Mouse (Mus musculus) heart, embryonic 13.5 days (tissue): Measurements from ENCODE around the gene 1700029H14Rik. TPM values are rescaled to one million over a fixed set of nuclear protein-coding genes. Genes with fewer than 3 reads are reported as not detected.

Source experiments
- ATAC-seq: fragments of 200-750 bp; cut with Nextera tagmentation; 2 replicates; pipeline ENCODE4 v1.8.0; 2017; ENCODE audit warnings: moderate TSS enrichment; ENCODE audit not compliant: insufficient number of reproducible peaks, low FRiP score, low TSS enrichment; ENCODE audit errors: extremely low read depth
- H3K27ac ChIP-seq: fragments of 300-500 bp; sonication (generic); replicated peaks from 2 replicates; pipeline ENCODE4 v1.5.1; 2015; ENCODE audit warnings: moderate library complexity, mild to moderate bottlenecking, inconsistent platforms
- H3K27me3 ChIP-seq: fragments of 300-500 bp; sonication (generic); replicated peaks from 2 replicates; pipeline ENCODE4 v1.6.1; 2015; ENCODE audit warnings: mild to moderate bottlenecking, inconsistent platforms
- H3K36me3 ChIP-seq: fragments of 300-500 bp; sonication (generic); 2 replicates; pipeline ENCODE4 v1.6.1; 2015; ENCODE audit warnings: mild to moderate bottlenecking, inconsistent platforms
- H3K4me1 ChIP-seq: fragments of 300-500 bp; sonication (generic); 2 replicates; pipeline ENCODE4 v1.6.1; 2015; ENCODE audit warnings: inconsistent platforms
- H3K4me2 ChIP-seq: fragments of 300-500 bp; sonication (generic); 2 replicates; pipeline ENCODE4 v1.6.1; 2015; ENCODE audit warnings: inconsistent platforms, mild to moderate bottlenecking, moderate library complexity
- H3K4me3 ChIP-seq: fragments of 300-500 bp; sonication (generic); 2 replicates; pipeline ENCODE4 v1.5.1; 2015; ENCODE audit warnings: moderate library complexity, mild to moderate bottlenecking, inconsistent platforms
- H3K9ac ChIP-seq: fragments of 300-500 bp; sonication (generic); 2 replicates; pipeline ENCODE4 v1.6.1; 2015; ENCODE audit warnings: inconsistent platforms, mild to moderate bottlenecking, moderate library complexity
- H3K9me3 ChIP-seq: fragments of 300-500 bp; sonication (generic); 2 replicates; pipeline ENCODE4 v1.6.1; 2016; ENCODE audit warnings: inconsistent platforms
- WGBS: fragments of 180-500 bp; shearing (Covaris S2); methylation state at CpG from one replicate; pipeline ENCODE4 v1.1.7; 2015; ENCODE audit warnings: mixed read lengths; 5-methylcytosine and 5-hydroxymethylcytosine counted together
- polyA plus RNA-seq: library from polyadenylated mRNA; unstranded; fragments of >200 nt; fragmentation: Nextera tagmentation; extraction: Ambion mirVana; gene quantifications from 2 replicates; pipeline ENCODE4 v1.2.1, GENCODE M21; 2015

1700029H14Rik gene
- polyA plus RNA-seq, 1 experiment from 2014 or later, result not detected

- Histone ChIP-seq H3K4me1 (peaks cover 5% of the 10 kb centered on the region), H3K36me3 (no peaks in the 10 kb centered on the region), H3K9me3 (peaks cover 6% of the 10 kb centered on the region), H3K27me3 (0 out of 2 replicates have a peak, but pooled peaks cover 4% of the 10 kb centered on the region), H3K27ac (no peak overlapping the region), H3K4me2 (no peak overlapping the region), H3K4me3 (no peak overlapping the region), H3K9ac (no peak overlapping the region)
- no peak for ATAC-seq
- WGBS, result 64% methylated on average over 5 of the region's 5 CpGs
Observed at GRCm38 (mm10) chr8:13541526-13541925, 20.7 kb downstream of the 1700029H14Rik start.

GRCm38 (mm10) chr8:13540122-13540521 lies 22.1 kb downstream of the 1700029H14Rik start:
- Histone ChIP-seq H3K9ac (no peak overlapping the region), H3K36me3 (no peaks in the 10 kb centered on the region), H3K9me3 (peaks cover 4% of the 10 kb centered on the region), H3K4me2 (no peak overlapping the region), H3K4me1 (peaks cover 5% of the 10 kb centered on the region), H3K27me3 (0 out of 2 replicates have a peak, but pooled peaks cover 4% of the 10 kb centered on the region), H3K4me3 (no peak overlapping the region), H3K27ac (no peak overlapping the region)
- no peak for ATAC-seq
- WGBS, result 73% methylated on average over 5 of the region's 5 CpGs

GRCm38 (mm10) chr8:13538821-13539220 lies 23.4 kb downstream of the 1700029H14Rik start:
- Histone ChIP-seq H3K27ac (no peak overlapping the region), H3K9ac (no peak overlapping the region), H3K4me2 (no peak overlapping the region), H3K36me3 (no peaks in the 10 kb centered on the region), H3K9me3 (no peaks in the 10 kb centered on the region), H3K4me3 (no peak overlapping the region), H3K27me3 (0 out of 2 replicates have a peak, but pooled peaks cover 7% of the 10 kb centered on the region), H3K4me1 (peaks cover 5% of the 10 kb centered on the region)
- 59% methylated on average over 6 of the region's 6 CpGs for whole genome bisulfite sequencing
- no peak for ATAC-seq

GRCm38 (mm10) chr8:13537102-13537501 lies 25.2 kb downstream of the 1700029H14Rik start:
- Histone ChIP-seq H3K9me3 (no peaks in the 10 kb centered on the region), H3K36me3 (no peaks in the 10 kb centered on the region), H3K4me2 (no peak overlapping the region), H3K27me3 (0 out of 2 replicates have a peak, but pooled peaks cover 15% of the 10 kb centered on the region), H3K4me1 (peaks cover 10% of the 10 kb centered on the region), H3K9ac (no peak overlapping the region), H3K27ac (no peak overlapping the region), H3K4me3 (no peak overlapping the region)
- 60% methylated on average over 2 of the region's 2 CpGs for WGBS
- ATAC-seq, result no peak

GRCm38 (mm10) chr8:13533123-13533522 lies 29.1 kb downstream of the 1700029H14Rik start:
- H3K9ac ChIP-seq, result no peak overlapping the region
- no peak overlapping the region for H3K4me3 ChIP-seq
- WGBS, result 81% methylated on average over 8 of the region's 8 CpGs
- peaks cover 14% of the 10 kb centered on the region; the same call in 1 of the 2 replicates for H3K27me3 ChIP-seq
- no peak overlapping the region for H3K4me2 ChIP-seq
- no peak for ATAC-seq
- H3K36me3 ChIP-seq, result no peaks in the 10 kb centered on the region
- no peak overlapping the region for H3K27ac ChIP-seq
- H3K4me1 ChIP-seq, result peaks cover 39% of the 10 kb centered on the region
- no peaks in the 10 kb centered on the region for H3K9me3 ChIP-seq

- WGBS, result 38% methylated on average over 9 of the region's 9 CpGs
- Histone ChIP-seq H3K9ac (no peak overlapping the region), H3K4me1 (peaks cover 39% of the 10 kb centered on the region), H3K4me3 (no peak overlapping the region), H3K4me2 (peak overlapping the region; percentile 10), H3K9me3 (peaks cover 11% of the 10 kb centered on the region; the same call in 1 of the 2 replicates), H3K36me3 (no peaks in the 10 kb centered on the region), H3K27ac (peak overlapping the region; percentile 65), H3K27me3 (peaks cover 17% of the 10 kb centered on the region; the same call in 1 of the 2 replicates)
- ATAC-seq, result no peak
Observed at GRCm38 (mm10) chr8:13531602-13532171, 30.6 kb downstream of the 1700029H14Rik start.

GRCm38 (mm10) chr8:13530941-13531340 lies 31.3 kb downstream of the 1700029H14Rik start:
- peak overlapping the region; percentile 81 for H3K27ac ChIP-seq
- peaks cover 11% of the 10 kb centered on the region; the same call in 1 of the 2 replicates for H3K9me3 ChIP-seq
- peak; percentile 64; the same call in 1 of the 2 replicates for ATAC-seq
- H3K27me3 ChIP-seq, result peaks cover 17% of the 10 kb centered on the region; the same call in 1 of the 2 replicates
- no peaks in the 10 kb centered on the region for H3K36me3 ChIP-seq
- H3K4me3 ChIP-seq, result no peak overlapping the region
- H3K4me1 ChIP-seq, result peaks cover 39% of the 10 kb centered on the region
- H3K4me2 ChIP-seq, result peak overlapping the region; percentile 10; the same call in 1 of the 2 replicates
- WGBS, result 13% methylated on average over 5 of the region's 5 CpGs
- no peak overlapping the region for H3K9ac ChIP-seq

- Histone ChIP-seq H3K27ac (peak overlapping the region; percentile 81), H3K27me3 (peaks cover 17% of the 10 kb centered on the region; the same call in 1 of the 2 replicates), H3K4me3 (no peak overlapping the region), H3K4me1 (peaks cover 39% of the 10 kb centered on the region), H3K4me2 (peak overlapping the region; percentile 0), H3K36me3 (no peaks in the 10 kb centered on the region), H3K9me3 (peaks cover 11% of the 10 kb centered on the region; the same call in 1 of the 2 replicates), H3K9ac (no peak overlapping the region)
- no peak for ATAC-seq
- WGBS, result 75% methylated on average over 3 of the region's 3 CpGs
Observed at GRCm38 (mm10) chr8:13530401-13530800, 31.9 kb downstream of the 1700029H14Rik start.

GRCm38 (mm10) chr8:13529891-13530316 lies 32.4 kb downstream of the 1700029H14Rik start:
- peak; percentile 35; the same call in 1 of the 2 replicates for ATAC-seq
- Histone ChIP-seq H3K9ac (peak overlapping the region; percentile 50; the same call in 1 of the 2 replicates), H3K4me3 (no peak overlapping the region), H3K36me3 (no peaks in the 10 kb centered on the region), H3K4me2 (peak overlapping the region; percentile 24), H3K4me1 (peaks cover 39% of the 10 kb centered on the region), H3K9me3 (peaks cover 11% of the 10 kb centered on the region; the same call in 1 of the 2 replicates), H3K27ac (peak overlapping the region; percentile 81), H3K27me3 (peaks cover 17% of the 10 kb centered on the region; the same call in 1 of the 2 replicates)
- WGBS, result 24% methylated on average over 7 of the region's 7 CpGs

- Histone ChIP-seq H3K4me1 (peaks cover 45% of the 10 kb centered on the region), H3K4me2 (peak overlapping the region; percentile 24), H3K36me3 (no peaks in the 10 kb centered on the region), H3K27me3 (peaks cover 17% of the 10 kb centered on the region; the same call in 1 of the 2 replicates), H3K4me3 (no peak overlapping the region), H3K9me3 (peaks cover 11% of the 10 kb centered on the region; the same call in 1 of the 2 replicates), H3K9ac (peak overlapping the region; percentile 50; the same call in 1 of the 2 replicates), H3K27ac (peak overlapping the region; percentile 81)
- ATAC-seq, result 0 out of 2 replicates have a peak, but pooled peaks have one; percentile 23
- WGBS, result 47% methylated on average over 15 of the region's 15 CpGs
Observed at GRCm38 (mm10) chr8:13529011-13529840, 33.0 kb downstream of the 1700029H14Rik start.

- Histone ChIP-seq H3K4me3 (no peak overlapping the region), H3K4me2 (peak overlapping the region; percentile 9), H3K9me3 (no peaks in the 10 kb centered on the region), H3K27ac (no peak overlapping the region), H3K36me3 (no peaks in the 10 kb centered on the region), H3K9ac (no peak overlapping the region), H3K27me3 (peaks cover 26% of the 10 kb centered on the region), H3K4me1 (peaks cover 63% of the 10 kb centered on the region)
- WGBS, result 24% methylated on average over 7 of the region's 7 CpGs
- ATAC-seq, result no peak
Observed at GRCm38 (mm10) chr8:13521392-13521791, 40.9 kb downstream of the 1700029H14Rik start.
